Mouse (Mus musculus) thymus, adult 2 months (tissue): Measurements from ENCODE around the gene Gucy2d. TPM values are rescaled to one million over a fixed set of nuclear protein-coding genes. Genes with fewer than 3 reads are reported as not detected.

Experiments used
- DNase-seq: peaks from one replicate; pipeline ENCODE4 v3.0.0; 2021
- H3K27ac ChIP-seq: fragments of 200-500 bp; 2 replicates; pipeline ENCODE4 v1.5.1; 2012; ENCODE audit warnings: low read length, control low read depth; ENCODE audit not compliant: control insufficient read depth, insufficient read depth
- H3K27me3 ChIP-seq: fragments of 200-500 bp; 2 replicates; pipeline ENCODE4 v1.6.1; 2012; ENCODE audit warnings: mild to moderate bottlenecking, low read length, moderate library complexity, mixed read lengths; ENCODE audit not compliant: control insufficient read depth, insufficient read depth
- H3K36me3 ChIP-seq: fragments of 200-500 bp; 2 replicates; pipeline ENCODE4 v1.6.1; 2012; ENCODE audit warnings: mild to moderate bottlenecking, low read length, moderate library complexity; ENCODE audit not compliant: control insufficient read depth, insufficient read depth
- H3K4me1 ChIP-seq: fragments of 200-500 bp; replicated peaks from 2 replicates; pipeline ENCODE4 v1.6.1; 2012; ENCODE audit warnings: low read length; ENCODE audit not compliant: control insufficient read depth, insufficient read depth
- H3K4me3 ChIP-seq: fragments of 200-500 bp; 2 replicates; pipeline ENCODE4 v1.5.1; 2012; ENCODE audit warnings: mild to moderate bottlenecking, low read length, control low read depth, moderate library complexity; ENCODE audit not compliant: control insufficient read depth, insufficient read depth
- CTCF ChIP-seq: fragments of 200-500 bp; IDR thresholded peaks from 2 replicates; pipeline ENCODE4 v1.5.1; 2012; ENCODE audit warnings: mild to moderate bottlenecking, control low read depth, low read length, moderate library complexity, borderline replicate concordance; ENCODE audit not compliant: control insufficient read depth, poor library complexity, insufficient read depth; ENCODE audit errors: extremely low read depth
- POLR2A ChIP-seq: fragments of 200-500 bp; IDR thresholded peaks from 2 replicates; pipeline ENCODE4 v1.6.1; 2012; ENCODE audit warnings: mild to moderate bottlenecking, low read length, control low read depth, moderate library complexity; ENCODE audit not compliant: control insufficient read depth, poor library complexity, insufficient read depth; ENCODE audit errors: extremely low read depth
- WGBS: fragments of 180-500 bp; shearing (Covaris S2); methylation state at CpG from one replicate; pipeline ENCODE4 v1.1.7; 2018; 5-methylcytosine and 5-hydroxymethylcytosine counted together
- polyA plus RNA-seq: library from polyadenylated mRNA; depleted of rRNA; stranded (reverse); fragments of >200 nt; gene quantifications from 2 replicates; pipeline ENCODE4 v1.2.3, GENCODE M21; 2012; rRNA removed

Gucy2d gene
- polyA plus RNA-seq: 0.14 and 0.22 TPM in 2 replicates

GRCm38 (mm10) chr7:98439956-98440466 is at the start of gene Gucy2d:
Gene Gucy2d, plus strand, starts transcription at chr7:98440416.
- TF ChIP-seq POLR2A: no peak
- no peak for TF ChIP-seq CTCF
- Histone ChIP-seq H3K27me3 (no peaks in the 10 kb centered on the region), H3K36me3 (no peaks in the 10 kb centered on the region), H3K4me1 (no peaks in the 10 kb centered on the region), H3K4me3 (no peak within 1 kb of the TSS), H3K27ac (no peak within 1 kb of the TSS)
- 68% methylated on average over 10 of the region's 10 CpGs for WGBS
- no peak for DNase-seq

GRCm38 (mm10) chr7:98390486-98390885 is 49.7 kb upstream of the Gucy2d start:
- H3K27ac ChIP-seq: no peak overlapping the region
- H3K27me3 ChIP-seq: no peaks in the 10 kb centered on the region
- 13% methylated on average over 2 of the region's 2 CpGs for WGBS
- no peaks in the 10 kb centered on the region for H3K4me1 ChIP-seq
- no peaks in the 10 kb centered on the region for H3K36me3 ChIP-seq
- no peak for DNase-seq
- H3K4me3 ChIP-seq: no peak overlapping the region
- TF ChIP-seq POLR2A (no peak), CTCF (no peak)

GRCm38 (mm10) chr7:98391351-98391936 is 48.8 kb upstream of the Gucy2d start:
- no peak for DNase-seq
- no peak overlapping the region for H3K27ac ChIP-seq
- TF ChIP-seq POLR2A: no peak
- no peak for TF ChIP-seq CTCF
- 89% methylated on average over 7 of the region's 7 CpGs for WGBS
- no peak overlapping the region for H3K4me3 ChIP-seq
- no peaks in the 10 kb centered on the region for H3K27me3 ChIP-seq
- no peaks in the 10 kb centered on the region for H3K36me3 ChIP-seq
- H3K4me1 ChIP-seq: no peaks in the 10 kb centered on the region

GRCm38 (mm10) chr7:98392466-98393201 is 47.6 kb upstream of the Gucy2d start:
- Histone ChIP-seq H3K4me3 (no peak overlapping the region), H3K4me1 (no peaks in the 10 kb centered on the region), H3K36me3 (no peaks in the 10 kb centered on the region), H3K27ac (no peak overlapping the region), H3K27me3 (no peaks in the 10 kb centered on the region)
- no peak for TF ChIP-seq CTCF
- TF ChIP-seq POLR2A: no peak
- DNase-seq: no peak
- 90% methylated on average over 8 of the region's 8 CpGs for WGBS

GRCm38 (mm10) chr7:98402582-98403574 is 37.3 kb upstream of the Gucy2d start:
- no peaks in the 10 kb centered on the region for H3K27me3 ChIP-seq
- TF ChIP-seq POLR2A (no peak), CTCF (no peak)
- no peak overlapping the region for H3K4me3 ChIP-seq
- DNase-seq: no peak
- WGBS: 93% methylated on average over 15 of the region's 15 CpGs
- no peak overlapping the region for H3K27ac ChIP-seq
- no peaks in the 10 kb centered on the region for H3K4me1 ChIP-seq
- no peaks in the 10 kb centered on the region for H3K36me3 ChIP-seq

- no peak overlapping the region for H3K4me3 ChIP-seq
- 95% methylated on average over 4 of the region's 4 CpGs for WGBS
- H3K27me3 ChIP-seq: no peaks in the 10 kb centered on the region
Observed at GRCm38 (mm10) chr7:98403996-98404395, 36.2 kb upstream of the Gucy2d start.

More at GRCm38 (mm10) chr7:98403996-98404395, 36.2 kb upstream of the Gucy2d start:
- H3K27ac ChIP-seq: no peak overlapping the region
- no peaks in the 10 kb centered on the region for H3K4me1 ChIP-seq
- H3K36me3 ChIP-seq: no peaks in the 10 kb centered on the region
- DNase-seq: no peak
- TF ChIP-seq POLR2A (no peak), CTCF (no peak)
